Mouse (Mus musculus): Measurements from ENCODE around the gene Lrrc3c.

Gene Lrrc3c

GRCm38 (mm10) chr11:98628706-98629105 is 30.6 kb downstream of the Lrrc3c start:
- no peak for DNase-seq (ENCODE audit: low spot score in 2 of 2)

GRCm38 (mm10) chr11:98630646-98631045 is 32.6 kb downstream of the Lrrc3c start:
- DNase-seq (ENCODE audit: low spot score in 2 of 2) = no peak

GRCm38 (mm10) chr11:98635312-98635970 is 37.4 kb downstream of the Lrrc3c start:
- DNase-seq (ENCODE audit: low spot score in 2 of 2) = peak; percentile 35 to 69

GRCm38 (mm10) chr11:98637501-98637900 is 39.4 kb downstream of the Lrrc3c start:
- DNase-seq (ENCODE audit: low spot score in 2 of 2) = no peak

GRCm38 (mm10) chr11:98640091-98640490 is 42.0 kb downstream of the Lrrc3c start:
- no peak for DNase-seq (ENCODE audit: low spot score in 2 of 2)

GRCm38 (mm10) chr11:98644757-98645156 is 46.7 kb downstream of the Lrrc3c start:
- DNase-seq (ENCODE audit: low spot score in 2 of 2) = no peak

GRCm38 (mm10) chr11:98645946-98646345 is 47.9 kb downstream of the Lrrc3c start:
- no peak for DNase-seq (ENCODE audit: low spot score in 2 of 2)

GRCm38 (mm10) chr11:98646459-98646858 is 48.4 kb downstream of the Lrrc3c start, which contains the start of gene Gsdma2:
Gsdma2 (plus strand) TSS chr11:98646759.
- no peak for DNase-seq (ENCODE audit: low spot score in 2 of 2)

Measured in spleen, postnatal 4 days (tissue).